Mouse (Mus musculus) ovary, postnatal 36 days (tissue): ENCODE data around the gene Adgrl1.

Experiments used
- DNase-seq: peaks from one replicate; pipeline ENCODE4 v3.0.0; 2022; ENCODE audit warnings: low spot score, mixed read lengths

Gene Adgrl1

GRCm38 (mm10) chr8:83901566-83902485, 1.9 kb downstream of the Adgrl1 start:
- DNase-seq = no peak

DNA sequence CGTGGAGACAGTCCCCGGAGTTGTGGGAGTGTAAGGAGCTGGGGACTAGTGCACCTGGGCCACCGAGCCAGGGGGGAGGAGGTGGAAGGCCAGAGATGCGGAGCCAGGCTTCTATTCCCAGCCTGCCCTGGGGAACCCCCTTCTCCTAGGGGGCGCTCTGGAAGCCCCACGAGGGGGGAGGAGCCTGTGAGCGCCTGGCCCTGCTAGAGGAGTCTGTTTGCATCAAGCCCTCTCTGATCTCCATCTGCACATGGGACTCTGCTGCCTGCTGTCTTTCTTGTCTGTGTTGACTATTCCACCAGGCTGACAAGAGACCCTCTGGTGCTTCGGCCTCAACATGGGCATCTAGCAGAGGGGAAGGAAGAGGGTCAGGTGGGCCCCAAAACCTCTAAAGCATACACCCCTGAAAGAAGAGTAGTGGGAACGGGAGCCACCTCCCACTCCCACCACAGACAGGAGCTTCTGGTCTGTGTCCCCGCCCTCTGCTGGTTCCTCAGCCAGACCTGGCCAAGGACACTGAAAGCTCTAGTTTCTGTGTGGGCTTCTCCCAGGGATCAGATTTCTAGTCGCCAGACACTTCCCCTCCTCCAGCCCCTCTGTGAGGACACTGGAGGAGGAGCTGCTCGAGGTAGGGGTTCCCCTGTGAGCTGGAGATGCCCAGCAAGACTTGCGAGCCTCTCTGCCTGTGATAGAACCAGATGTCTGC, 3.2 kb downstream of the Adgrl1 start:
- peak; percentile 61 for DNase-seq

GRCm38 (mm10) chr8:83908583-83908982, 8.7 kb downstream of the Adgrl1 start:
- no peak for DNase-seq

- DNase-seq = no peak
These were observed 9.4 kb downstream of the Adgrl1 start for GRCm38 (mm10) chr8:83909311-83909710.

GRCm38 (mm10) chr8:83911809-83912731, 12.2 kb downstream of the Adgrl1 start:
- no peak for DNase-seq

GRCm38 (mm10) chr8:83914232-83914631, 14.3 kb downstream of the Adgrl1 start:
- DNase-seq = no peak

- DNase-seq = no peak
These were observed 15.0 kb downstream of the Adgrl1 start for GRCm38 (mm10) chr8:83914860-83915259.

DNA sequence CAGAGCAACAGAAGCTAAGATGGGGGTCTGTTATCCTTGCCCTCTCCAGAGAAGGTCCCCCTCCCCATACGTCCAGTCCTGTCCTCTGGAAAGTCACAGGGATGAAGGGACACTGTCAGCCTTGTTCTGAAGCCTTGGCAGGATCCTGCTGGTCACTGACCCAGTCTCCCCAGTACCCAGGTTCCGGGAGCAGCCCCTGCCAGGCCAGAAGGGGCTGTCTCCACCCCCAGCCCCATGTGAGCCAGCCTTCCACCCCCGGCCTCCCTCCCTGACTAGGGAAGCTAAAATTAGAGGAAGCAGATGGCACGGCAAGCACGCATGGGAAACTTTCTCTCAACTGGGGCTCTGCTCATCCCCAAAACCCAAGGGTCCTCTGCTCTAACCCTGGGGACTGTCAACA, 16.1 kb downstream of the Adgrl1 start:
- no peak for DNase-seq

- peak; percentile 57 for DNase-seq
These were observed 17.7 kb downstream of the Adgrl1 start for GRCm38 (mm10) chr8:83917566-83917965.

DNA sequence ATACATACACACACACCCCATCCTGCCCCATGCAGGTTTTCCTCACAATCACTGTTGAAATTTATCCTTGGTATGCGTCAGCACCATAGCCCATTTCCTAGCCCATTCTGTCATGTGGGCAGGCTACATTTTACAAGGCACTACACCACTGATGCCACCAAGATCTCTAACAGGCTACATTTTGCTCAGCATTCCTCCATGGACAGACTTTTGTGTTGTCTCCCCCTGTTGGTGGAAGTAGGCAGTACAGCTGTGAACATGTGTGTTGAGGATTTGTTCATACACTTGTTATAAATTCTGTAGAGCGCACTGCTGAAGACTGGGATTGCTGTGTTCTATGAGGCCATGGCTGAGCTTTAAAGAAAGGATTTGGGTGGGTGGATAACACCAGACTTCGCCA, 21.7 kb downstream of the Adgrl1 start:
- DNase-seq = peak; percentile 58

- DNase-seq = no peak
These were observed 22.8 kb downstream of the Adgrl1 start for GRCm38 (mm10) chr8:83922727-83923126.

- DNase-seq = no peak
These were observed 24.7 kb downstream of the Adgrl1 start for GRCm38 (mm10) chr8:83924585-83924984.

- DNase-seq = peak; percentile 74
These were observed 26.4 kb downstream of the Adgrl1 start for GRCm38 (mm10) chr8:83926266-83926665.

GRCm38 (mm10) chr8:83934222-83934621, 34.3 kb downstream of the Adgrl1 start:
- DNase-seq = no peak

DNA sequence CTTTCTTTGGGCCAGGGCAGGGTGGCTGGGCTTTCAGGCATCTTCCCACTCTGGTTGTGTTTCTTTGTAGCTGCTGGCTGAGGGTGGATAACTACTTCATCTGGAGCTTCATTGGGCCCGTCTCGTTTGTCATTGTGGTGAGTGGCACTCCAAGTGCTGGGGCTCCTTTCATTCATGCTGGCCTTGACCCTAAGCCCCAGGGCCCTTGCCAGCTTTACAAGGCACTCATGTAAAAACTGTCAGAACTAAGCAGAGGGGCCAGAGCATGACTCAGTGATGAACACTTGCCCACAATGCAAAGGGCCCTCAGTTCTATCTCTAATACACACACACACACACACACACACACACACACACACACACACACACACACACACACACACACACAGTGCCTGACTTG, 35.1 kb downstream of the Adgrl1 start:
- no peak for DNase-seq

GRCm38 (mm10) chr8:83935435-83935834, 35.5 kb downstream of the Adgrl1 start:
- DNase-seq = no peak

GRCm38 (mm10) chr8:83937645-83938044, 37.7 kb downstream of the Adgrl1 start:
- no peak for DNase-seq

- DNase-seq = peak; percentile 5
These were observed 38.4 kb downstream of the Adgrl1 start for GRCm38 (mm10) chr8:83938330-83938729.

GRCm38 (mm10) chr8:83941066-83941677, 41.3 kb downstream of the Adgrl1 start:
- no peak for DNase-seq

- DNase-seq = no peak
These were observed 42.5 kb downstream of the Adgrl1 start for GRCm38 (mm10) chr8:83942446-83942845.

- DNase-seq = no peak
These were observed 45.6 kb downstream of the Adgrl1 start for GRCm38 (mm10) chr8:83945540-83945939.

DNA sequence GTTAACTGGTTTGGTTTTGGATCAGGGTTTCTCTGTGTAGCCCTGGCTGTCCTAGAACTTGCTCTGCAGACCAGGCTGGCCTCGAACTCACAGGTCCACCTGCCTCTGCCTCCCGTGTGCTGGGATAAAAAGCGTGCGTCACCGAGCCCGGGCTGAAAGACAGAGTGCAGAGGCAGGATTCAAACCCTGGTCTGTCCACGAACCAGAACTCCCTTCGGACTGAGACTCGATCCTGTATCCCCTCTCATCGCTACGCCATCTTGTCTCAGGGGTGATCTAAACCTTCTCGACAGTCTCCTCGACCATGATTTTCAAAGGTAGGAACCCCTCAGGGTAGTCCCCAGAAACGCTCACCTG, 54.8 kb downstream of the Adgrl1 start:
- no peak for DNase-seq
